Mouse (Mus musculus): Measurements from ENCODE around the gene Hsf3.
"Not testable (repeated sequence)": the region's sequence is repeated elsewhere in the genome, so short reads cannot be mapped to it uniquely, and the experiment has no call there.

The Hsf3 gene

DNA sequence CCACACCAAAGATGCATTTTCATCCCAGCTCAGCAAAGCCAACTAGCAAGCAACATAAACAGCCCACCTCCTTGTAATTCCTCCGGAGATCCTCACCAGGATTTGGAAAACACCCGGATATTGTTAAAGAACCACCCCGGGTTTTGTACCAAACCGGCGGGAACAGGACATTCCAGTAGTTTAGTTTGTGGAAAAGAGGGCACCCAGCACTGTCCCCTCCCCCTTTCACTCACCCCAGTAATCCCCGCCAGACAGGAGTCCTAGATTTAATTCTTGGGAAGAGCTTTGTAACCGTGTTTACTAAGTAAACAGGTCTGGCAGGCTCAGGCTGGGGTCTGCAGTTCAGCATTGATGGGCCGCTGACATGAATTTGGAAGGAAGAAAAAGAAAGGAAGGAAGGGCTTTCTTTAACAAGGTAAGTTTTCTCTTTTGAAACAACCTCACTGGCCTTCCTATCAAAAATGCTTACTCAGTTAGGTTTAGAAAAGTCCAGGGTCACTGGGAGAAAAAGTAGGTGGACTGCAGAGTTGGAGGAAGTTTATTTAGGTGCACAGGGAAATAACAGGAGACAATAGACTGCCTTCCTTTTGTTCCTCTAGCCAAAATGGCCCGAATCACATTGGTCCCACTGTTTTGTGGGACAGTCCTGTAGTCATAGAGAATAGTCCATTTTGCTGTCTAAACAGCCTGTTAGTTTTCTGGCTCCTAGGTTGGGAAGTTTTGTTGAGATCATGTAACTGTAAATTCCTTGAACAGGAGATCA is at the start of gene Hsf3:
Gene Hsf3 (minus strand): TSS at position 94 of the 763 bp plus-strand sequence.
- no peak for DNase-seq (ENCODE audit: low spot score)

DNA sequence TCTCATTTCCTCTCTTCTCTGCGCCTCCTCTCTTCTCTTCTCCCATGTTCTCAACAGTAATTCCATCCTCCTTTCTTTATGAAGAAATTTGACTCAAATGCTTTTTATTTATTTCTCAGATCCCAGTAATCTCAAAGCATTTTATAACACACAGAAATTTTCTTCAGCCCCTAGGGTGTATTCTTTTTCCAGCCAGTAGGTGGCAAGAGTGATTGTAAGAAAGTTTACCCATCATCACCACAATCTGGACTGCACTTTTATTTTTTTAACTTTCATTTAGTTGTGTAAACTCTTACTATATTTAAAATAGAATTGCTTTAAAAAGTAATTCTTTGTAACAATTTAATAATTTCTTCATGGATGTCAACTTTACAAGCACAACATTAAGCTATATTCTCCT is 45.5 kb upstream of the Hsf3 start:
- no peak for DNase-seq (ENCODE audit: low spot score)

DNA sequence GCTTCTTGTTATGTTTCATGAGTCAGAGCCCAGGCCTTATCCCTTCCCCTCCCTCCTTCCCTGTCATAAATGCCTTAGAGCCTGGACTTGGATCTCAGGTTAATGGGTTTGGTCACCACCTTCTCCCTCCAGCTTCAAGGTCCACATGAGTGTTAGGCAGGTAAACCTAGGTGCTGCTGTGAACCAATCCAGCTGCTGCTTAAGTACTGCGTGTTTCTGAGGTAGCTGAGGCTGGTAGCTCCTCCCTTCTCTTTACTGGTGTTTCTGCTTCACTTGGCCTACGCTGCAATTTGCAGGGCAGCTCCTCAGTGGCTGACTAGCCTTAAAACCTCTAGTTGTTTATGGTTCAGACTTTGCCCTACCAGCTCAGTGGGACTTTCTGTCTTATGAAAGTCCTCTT is 945 bp downstream of the Hsf3 start, which contains the start of gene Heph:
Gene Heph (plus strand): TSS at position 211 of the 400 bp plus-strand sequence.
- DNase-seq (ENCODE audit: low spot score), result no peak

DNA sequence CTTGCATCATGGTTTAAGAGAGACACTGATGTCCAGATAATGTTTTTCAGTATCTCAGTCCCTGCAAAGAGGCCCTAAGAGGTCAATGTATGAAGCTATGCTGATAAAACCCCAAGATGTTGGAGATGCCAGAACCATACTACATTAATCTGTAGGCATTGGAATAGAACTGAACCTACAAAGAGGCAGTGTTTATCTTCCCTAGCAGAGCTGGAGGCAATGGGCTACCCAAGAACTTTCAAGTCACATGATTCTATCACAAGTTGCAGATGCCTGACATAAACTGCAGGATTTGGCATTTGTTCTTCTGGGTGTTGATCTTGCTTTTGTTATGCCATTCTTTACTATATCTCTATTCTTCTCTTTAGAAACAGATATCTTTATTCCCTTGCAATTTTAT is 36.7 kb downstream of the Hsf3 start:
- DNase-seq (ENCODE audit: low spot score), result no peak

DNA sequence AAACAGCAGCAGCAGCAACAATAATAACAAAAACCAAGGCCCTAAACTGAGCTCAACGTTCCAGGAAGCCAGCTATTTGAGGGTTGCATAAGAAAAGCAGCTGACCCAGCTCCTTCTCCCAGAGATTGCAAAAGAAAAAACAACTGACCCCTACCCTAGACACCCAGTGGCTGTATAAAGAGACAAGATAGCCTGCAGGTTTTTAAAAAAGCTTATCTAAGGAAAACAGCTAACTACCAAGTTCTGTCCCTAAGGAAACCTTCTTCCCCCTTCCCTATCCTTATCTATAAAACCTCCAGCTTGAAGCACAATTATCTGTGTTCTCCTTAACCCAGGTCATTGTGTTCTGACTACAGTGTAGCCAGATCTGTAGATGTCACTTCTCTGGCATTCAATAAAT is 38.4 kb downstream of the Hsf3 start:
- DNase-seq (ENCODE audit: low spot score), result no peak

DNA sequence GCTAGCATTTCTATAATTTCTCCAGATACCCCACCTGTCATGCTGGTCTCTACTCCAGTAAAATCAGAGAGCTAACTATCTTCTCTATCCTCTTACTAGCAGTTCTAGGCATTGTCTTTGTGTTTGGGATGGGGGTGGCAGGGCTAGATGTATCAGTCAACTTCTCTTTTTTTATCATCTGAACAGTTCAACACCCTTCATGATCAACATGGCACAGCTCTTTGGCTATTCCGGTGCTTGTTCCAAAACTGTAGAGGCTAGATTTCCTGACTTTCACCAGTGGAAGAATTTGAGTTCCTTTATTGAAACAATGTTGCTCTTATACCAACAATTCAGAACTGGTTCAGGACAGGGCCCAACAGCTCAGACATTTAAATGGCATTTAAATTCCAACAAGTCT is 39.1 kb downstream of the Hsf3 start:
- no peak for DNase-seq (ENCODE audit: low spot score)

DNA sequence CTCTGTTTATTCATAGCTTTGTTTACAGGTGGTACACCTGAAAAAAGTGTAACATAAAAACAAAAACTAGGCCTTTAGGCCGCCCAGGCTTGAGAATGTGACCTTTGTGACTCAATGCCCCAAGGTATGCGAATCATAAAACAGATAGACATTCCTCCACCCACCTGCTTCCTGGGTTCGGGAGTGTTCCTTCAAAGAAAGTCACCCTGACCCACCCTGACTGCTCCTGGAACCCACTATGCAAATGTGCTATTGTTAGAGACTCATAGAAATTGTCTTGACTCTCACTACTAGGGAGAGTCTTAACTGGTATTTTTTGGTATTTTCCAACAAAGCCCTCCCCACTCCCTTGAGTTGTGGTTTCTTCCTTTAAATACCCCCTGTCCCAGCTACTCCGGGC is 40.7 kb downstream of the Hsf3 start:
- not testable (repeated sequence) for DNase-seq (ENCODE audit: low spot score)

DNA sequence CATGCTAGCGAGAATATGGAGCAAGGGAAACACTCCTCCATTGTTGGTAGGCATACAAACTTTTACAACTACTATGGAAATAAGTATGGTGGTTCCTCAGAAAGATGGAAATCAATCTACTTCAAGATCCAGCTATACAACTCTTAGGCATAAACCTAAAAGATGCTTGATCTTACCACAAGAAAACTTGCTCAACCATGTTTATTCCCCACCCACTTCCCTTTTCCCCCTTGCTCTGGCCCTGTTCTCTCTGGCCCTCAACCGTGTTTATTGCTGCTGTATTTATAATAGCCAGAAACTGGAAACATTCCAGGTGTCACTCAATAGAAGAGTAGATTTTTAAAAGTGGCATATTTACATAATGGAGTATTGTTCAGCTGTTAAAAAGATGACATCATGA is 117.0 kb downstream of the Hsf3 start:
- no peak for DNase-seq (ENCODE audit: low spot score)

DNA sequence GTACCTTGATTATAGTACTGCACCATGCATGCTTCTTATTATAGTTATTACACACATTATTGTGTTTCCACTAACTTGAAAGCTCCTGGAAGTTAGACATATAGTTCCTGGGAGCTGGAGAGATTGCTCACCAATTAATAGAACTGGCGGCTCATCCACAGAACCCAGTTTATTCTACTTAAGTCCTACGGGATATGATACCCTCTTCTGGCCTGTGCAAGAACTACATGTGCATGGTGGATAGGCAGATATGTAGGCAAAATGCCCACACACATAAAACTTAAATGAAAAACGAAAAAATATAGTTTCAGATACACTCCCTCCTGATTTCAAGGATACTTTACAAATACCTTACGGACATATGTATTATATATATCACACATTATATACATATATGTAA is 126.3 kb downstream of the Hsf3 start:
- DNase-seq (ENCODE audit: low spot score), result no peak

DNA sequence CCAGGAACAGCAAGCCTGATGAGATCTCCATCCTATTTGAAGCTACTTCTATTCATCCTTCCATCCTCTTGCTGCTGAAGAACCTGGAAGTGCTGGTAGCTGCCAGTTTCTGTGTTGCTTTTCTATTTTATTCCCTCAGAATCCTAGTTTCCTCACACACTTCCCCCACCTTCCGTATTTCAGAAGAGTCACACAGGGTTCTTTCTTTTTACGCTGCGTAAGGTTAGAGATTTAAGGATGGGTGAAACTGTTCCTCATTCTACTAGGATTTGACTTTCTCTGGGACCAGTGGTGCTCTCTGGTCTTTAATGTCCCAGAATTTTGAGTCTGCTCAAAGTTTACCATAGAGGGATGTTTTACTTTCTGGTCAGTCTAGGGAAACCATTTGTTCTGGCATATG is 162.8 kb downstream of the Hsf3 start, which contains the start of gene Vsig4:
Gene Vsig4 (minus strand): TSS at position 101 of the 400 bp plus-strand sequence.
- no peak for DNase-seq (ENCODE audit: low spot score)

DNA sequence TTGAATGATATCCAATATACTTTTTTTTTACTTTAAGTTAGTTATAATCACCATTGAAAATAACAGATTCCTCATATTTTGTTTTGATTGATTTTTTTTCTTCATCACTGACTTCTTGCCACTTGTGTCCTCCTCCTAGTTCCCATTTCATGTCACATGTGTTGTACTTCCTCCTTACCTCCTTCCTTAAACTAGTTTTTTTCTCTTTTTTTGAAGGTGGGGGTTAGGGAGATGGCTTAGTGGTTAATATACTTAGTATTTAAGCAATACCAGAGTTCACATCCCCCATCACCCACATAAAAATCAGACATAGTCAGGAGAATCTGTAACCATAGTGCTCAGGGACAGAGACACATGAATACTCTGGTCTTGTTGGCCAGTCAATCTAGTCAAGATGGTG is 199.6 kb downstream of the Hsf3 start:
- DNase-seq (ENCODE audit: low spot score), result no peak

All from MN1 (cell line).